Mouse (Mus musculus) cerebral cortex, adult 2 months (tissue): ENCODE data around the gene Trpm8.

Experiments used
- WGBS: fragments of 180-500 bp; shearing (Covaris S2); methylation state at CpG from one replicate; pipeline ENCODE4 v1.1.7; 2018; 5-methylcytosine and 5-hydroxymethylcytosine counted together

Gene Trpm8

GRCm38 (mm10) chr1:88247660-88248059, 29.8 kb upstream of the Trpm8 start:
- 48% methylated on average over 2 of the region's 2 CpGs for WGBS

GRCm38 (mm10) chr1:88248658-88249057, 28.8 kb upstream of the Trpm8 start:
- 64% methylated on average over 4 of the region's 4 CpGs for WGBS

DNA sequence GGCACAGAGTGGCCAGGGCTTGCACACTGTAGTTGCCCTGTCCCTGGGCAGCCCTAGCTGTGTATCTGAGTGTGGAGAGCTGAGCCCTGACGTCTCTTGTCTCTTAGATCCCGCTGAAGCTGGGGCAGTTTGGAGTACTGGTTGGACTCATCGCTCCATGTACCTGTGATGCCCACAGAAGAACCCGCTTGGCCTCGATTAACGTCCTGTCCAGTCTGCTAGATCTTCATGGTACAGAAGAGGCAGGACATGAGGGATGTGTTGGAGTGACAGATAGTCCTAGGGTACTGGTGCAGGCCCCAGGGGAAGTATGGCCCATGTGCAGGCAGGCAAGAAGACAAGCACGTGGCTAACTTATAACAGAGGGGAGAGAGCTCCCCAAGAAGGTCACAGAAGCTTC, 27.9 kb upstream of the Trpm8 start:
- 78% methylated on average over 7 of the region's 7 CpGs for WGBS

- 81% methylated on average over 5 of the region's 5 CpGs for WGBS
These were observed 27.4 kb upstream of the Trpm8 start for GRCm38 (mm10) chr1:88250023-88250422.

DNA sequence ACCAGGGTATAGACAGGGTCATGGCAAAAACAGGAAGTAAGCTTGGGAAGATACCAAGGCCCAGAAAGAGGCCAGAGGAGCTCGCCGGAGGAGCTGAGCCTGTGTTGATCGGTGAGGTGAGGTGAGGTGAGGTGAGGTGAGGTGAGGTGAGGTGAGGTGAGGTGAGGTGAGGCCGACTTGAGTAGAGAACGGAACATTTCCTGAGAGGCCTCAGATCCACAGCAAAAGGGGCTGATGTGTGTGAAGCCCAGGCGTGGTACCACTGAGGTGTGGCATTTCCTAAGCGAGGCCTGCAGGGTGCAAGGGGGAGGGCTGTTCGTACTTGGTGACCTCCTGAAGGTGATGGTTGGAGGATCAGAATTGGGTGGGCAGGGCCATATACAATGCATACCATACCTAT, 24.4 kb upstream of the Trpm8 start:
- 75% methylated on average over 8 of the region's 8 CpGs for WGBS

DNA sequence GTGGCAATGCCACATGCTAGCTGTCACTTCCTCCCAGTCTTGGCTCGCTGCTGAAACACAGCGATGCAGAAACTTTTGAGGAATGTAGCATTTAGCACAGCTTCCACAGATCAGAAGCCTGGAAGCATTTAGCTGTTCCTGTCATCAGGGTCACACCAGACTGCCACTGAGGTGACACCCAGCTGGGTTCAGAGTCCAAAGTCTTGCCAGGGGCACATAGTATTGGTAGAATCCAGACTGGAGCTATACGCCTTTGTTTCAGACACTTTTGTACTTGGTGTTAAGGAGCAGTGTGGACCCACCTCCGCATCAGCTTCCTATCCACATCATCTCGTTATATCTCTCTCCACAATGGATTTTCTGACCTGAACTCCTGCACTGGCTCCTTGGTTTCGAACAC, 23.9 kb upstream of the Trpm8 start:
- 71% methylated on average over 6 of the region's 6 CpGs for WGBS

GRCm38 (mm10) chr1:88254793-88255465, 22.5 kb upstream of the Trpm8 start:
- 88% methylated on average over 12 of the region's 12 CpGs for WGBS

GRCm38 (mm10) chr1:88255466-88255857, 22.0 kb upstream of the Trpm8 start:
- WGBS, result 60% methylated on average over 2 of the region's 2 CpGs

DNA sequence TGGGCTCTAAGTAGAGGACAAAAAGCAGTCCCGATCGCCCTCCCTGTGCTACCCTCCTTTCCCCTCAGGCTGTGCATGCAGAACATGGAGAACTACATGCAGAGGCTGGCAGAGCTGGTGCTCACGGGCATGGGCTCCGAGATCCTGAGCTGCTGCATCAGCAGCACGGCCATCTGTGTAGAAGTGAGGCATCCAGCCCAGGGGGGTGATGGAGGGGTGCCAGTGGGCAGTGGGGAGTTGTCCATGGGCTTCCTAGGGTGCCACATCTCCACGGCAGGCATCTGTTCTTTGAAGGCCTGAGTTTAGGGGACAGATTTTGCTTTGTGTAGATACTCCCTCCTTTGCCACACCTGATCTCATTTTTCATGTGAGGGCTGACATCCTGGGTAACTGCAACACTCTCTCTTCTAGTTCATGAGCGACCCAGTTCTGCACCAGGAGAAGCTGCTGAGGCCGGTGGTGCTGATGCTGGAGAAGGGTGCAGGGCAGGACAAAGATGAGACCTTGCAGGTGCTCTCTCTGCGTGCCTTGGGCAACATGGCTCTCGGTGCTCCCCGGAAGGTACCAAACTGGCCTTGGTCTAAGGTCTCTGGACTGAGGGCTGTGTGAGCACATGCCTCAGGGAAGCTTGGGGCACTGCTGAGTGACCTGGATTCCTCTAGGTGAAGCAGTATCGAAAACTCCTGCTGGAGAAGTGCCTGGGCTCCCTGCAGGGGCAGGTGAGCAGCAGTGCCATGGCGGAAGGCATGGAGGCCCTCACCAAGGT, 21.3 kb upstream of the Trpm8 start:
- WGBS, result 79% methylated on average over 13 of the region's 13 CpGs

DNA sequence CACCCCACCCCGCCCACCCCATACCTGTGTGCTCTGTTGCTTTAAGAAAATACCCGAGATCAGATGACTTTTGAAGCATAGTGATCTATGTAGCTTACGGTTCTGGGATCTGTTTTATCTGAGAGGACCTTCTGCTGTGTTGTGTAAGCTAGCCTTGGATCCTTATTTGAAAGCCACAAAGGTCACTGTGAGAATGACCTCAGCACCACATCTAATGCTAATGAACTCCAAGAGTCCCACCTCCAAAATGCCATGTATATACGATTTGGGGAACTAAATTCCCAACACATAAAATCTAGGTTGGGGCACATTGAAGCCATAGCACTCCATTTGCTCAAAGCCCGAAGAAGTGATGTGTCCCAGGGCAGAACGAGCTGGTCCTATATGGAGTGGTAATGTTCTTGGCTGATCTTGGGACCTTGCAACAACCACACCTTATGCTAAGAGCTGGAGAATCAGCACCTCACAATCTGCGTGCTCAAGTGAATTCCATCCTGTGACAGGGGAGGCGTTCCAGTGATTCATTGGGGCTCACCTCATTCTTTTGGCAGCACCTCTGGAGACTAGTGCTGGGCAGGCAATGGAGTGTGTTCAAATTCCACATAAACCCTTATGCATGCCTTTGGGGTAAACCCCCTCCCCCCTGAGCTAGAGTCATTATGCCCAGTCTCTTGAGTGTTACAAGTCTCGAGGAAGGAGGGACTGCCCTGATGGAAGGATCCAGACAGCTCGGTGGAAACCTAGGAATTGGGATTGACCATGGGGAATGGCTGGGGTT, 20.4 kb upstream of the Trpm8 start:
- WGBS, result 82% methylated on average over 10 of the region's 10 CpGs

DNA sequence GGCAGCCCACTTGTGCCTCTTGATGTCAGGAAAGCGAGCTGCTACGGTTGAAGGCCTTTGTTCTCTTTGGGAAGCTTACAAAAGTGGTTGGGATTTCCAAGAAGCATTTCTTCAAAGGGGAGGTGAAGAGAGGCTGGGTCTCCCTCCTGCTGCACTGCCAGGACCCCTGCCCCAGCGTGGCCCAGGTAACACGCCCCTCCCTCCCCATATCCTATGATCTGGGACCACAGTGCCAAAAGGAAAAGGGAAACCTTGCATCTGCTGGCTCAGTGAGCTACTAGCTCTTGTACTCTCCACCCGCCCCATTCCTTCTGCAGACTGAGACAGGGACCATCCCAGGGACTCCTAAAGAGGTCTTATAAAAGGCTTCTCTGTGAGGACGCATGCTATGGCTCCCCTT, 19.8 kb upstream of the Trpm8 start:
- WGBS, result 81% methylated on average over 6 of the region's 6 CpGs

GRCm38 (mm10) chr1:88258361-88258760, 19.1 kb upstream of the Trpm8 start:
- WGBS, result 72% methylated on average over 6 of the region's 6 CpGs

GRCm38 (mm10) chr1:88258881-88259642, 18.4 kb upstream of the Trpm8 start:
- 70% methylated on average over 8 of the region's 8 CpGs for WGBS

DNA sequence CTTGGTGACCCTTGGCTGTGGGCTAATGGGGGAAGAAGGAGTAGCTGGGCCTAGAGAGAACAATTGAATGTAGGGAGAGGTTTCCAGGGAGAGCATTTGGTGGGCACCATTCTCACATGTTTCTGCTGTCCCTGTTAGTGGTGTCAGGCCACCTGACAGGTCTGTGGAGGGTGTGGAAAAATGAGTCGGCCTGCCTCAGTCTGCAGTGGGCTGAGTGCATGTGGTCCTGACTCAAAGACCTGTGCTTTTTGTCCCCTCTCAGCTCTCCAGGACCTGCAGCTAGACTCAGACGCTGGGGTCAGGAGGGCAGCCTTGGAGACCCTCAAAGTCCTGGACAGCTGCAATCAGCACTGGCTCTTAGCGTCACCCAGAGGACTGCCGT, 17.8 kb upstream of the Trpm8 start:
- WGBS, result 85% methylated on average over 4 of the region's 4 CpGs

GRCm38 (mm10) chr1:88260114-88260513, 17.3 kb upstream of the Trpm8 start:
- 79% methylated on average over 6 of the region's 6 CpGs for WGBS

- 81% methylated on average over 10 of the region's 10 CpGs for WGBS
These were observed 16.7 kb upstream of the Trpm8 start for GRCm38 (mm10) chr1:88260604-88261377.

GRCm38 (mm10) chr1:88261706-88262105, 15.8 kb upstream of the Trpm8 start:
- 88% methylated on average over 7 of the region's 7 CpGs for WGBS

- 79% methylated on average over 4 of the region's 4 CpGs for WGBS
These were observed 15.2 kb upstream of the Trpm8 start for GRCm38 (mm10) chr1:88262255-88262654.

- 76% methylated on average over 6 of the region's 6 CpGs for WGBS
These were observed 14.5 kb upstream of the Trpm8 start for GRCm38 (mm10) chr1:88262961-88263360.

GRCm38 (mm10) chr1:88263778-88264177, 13.7 kb upstream of the Trpm8 start:
- 92% methylated on average over 5 of the region's 5 CpGs for WGBS

DNA sequence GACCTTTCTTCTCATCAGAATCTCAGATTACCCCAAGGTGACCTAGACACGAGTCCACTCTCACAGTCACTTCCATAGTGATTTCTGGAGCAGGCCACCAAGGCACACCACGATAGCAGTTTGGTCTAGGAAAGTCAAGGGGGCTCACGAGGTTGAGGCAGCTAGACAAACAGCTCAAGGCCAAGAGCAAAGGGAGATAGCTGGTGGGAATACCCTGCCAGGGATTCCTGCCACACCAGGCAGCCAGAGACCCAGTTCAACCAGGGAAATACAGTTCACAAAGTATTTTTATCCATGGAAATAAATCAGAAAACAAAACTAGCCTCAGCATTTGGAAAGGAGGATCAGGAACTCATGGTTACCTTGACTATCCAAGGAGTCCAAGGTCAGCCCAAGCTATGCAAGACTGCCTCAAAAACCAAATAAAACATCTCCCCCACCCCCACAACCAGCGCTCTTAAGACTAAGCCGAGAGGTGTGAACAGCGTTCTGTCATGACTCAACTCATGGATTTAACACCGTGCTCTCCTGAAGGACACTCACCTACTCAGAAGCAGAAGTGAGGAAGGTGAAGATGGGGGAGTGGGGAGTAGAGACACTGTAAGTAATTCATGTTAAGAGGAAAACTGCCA, 13.1 kb upstream of the Trpm8 start:
- 85% methylated on average over 7 of the region's 7 CpGs for WGBS
